Mouse (Mus musculus) liver, adult 10 weeks (tissue): ENCODE results near the gene Arl6ip1. TPM values are rescaled to one million over a fixed set of nuclear protein-coding genes. Genes with fewer than 3 reads are reported as not detected.

Experiments used
- polyA plus RNA-seq: library from polyadenylated mRNA; stranded (reverse); fragments of 350-450 nt; fragmentation: Illumina TruSeq; extraction: RNeasy Lipid Tissue Mini Kit (QIAGEN cat#74804); gene quantifications from one replicate; pipeline ENCODE4 v1.2.3, GENCODE M21; 2014; ENCODE audit warnings: low read depth, low replicate concordance

Arl6ip1 gene
- polyA plus RNA-seq: 194 TPM

DNA sequence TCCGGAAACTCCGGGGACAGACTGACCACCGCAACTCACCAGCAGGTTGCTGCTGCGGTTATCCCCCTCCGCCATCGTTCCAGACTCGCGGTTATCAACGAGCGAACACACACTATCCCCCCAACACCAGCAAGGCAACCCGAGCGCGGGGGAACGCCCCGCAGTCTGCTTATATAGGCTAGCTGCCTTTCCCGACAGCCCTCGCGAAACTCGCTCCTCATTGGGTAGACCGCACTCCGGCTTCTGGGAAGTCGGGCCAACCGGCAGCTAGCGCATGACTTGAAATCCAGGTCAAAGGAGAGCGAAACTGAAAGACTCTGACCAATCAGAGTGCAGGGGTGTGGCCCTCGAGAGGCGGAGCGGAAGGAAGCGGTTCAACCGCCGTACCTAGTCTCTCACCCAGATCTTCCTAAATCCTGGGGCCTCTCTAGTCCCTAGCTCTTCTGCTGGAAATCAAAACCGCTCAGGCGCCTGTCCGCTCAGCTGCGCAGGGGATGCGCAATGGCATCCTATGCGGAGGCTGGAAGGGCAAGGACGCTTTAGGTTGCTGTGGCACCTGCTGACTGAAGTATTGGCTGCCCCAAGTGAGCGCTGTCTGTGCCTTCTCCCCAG is at the start of gene Arl6ip1:
Gene Arl6ip1, minus strand, starts transcription at position 233 of the 612 bp plus-strand sequence.

DNA sequence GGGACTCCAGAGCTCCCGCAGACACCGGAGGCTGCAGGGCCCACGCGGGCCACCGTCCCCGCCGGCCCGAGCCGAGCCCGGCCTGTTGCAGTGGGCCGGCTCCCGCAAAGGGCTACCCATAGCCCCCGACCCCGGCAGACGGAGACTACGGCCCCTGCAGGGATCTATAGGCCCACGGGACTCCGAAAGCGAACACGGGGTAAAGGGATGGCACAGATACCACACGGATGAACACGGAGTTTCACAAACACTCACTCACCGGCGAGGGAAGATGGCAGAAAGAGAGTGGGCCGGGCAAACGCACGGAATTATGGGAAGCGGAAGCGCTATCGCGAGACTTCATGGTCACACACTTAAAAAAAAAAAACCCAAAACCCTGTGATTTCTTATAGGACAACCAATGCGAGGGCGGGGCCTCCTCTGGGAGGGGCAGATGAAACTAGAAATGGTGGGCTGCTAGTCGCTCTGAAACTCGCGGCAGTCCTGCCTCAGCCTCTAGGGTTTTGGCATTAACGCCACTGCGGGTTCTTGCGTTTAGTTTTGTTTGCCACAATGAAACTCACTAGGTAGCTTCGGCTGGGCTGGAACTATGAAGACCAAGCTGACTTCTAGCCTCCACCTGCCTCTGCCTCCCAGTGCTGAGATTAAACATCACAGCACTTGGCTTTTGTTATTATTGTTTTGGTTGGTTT is 13.4 kb downstream of the Arl6ip1 start, which contains the start of gene Rps15a:
Gene Rps15a, minus strand, starts transcription at position 312 of the 692 bp plus-strand sequence.

Other genes with a start within 250 kb of the Arl6ip1 start
- 175 TPM for gene Rps15a, start 13.5 kb downstream of the Arl6ip1 start, polyA plus RNA-seq
- 14.2 TPM for gene Smg1, start 114.0 kb upstream of the Arl6ip1 start, polyA plus RNA-seq